Mouse (Mus musculus) lung, adult 18-20 months (tissue): ENCODE measurements around the gene Gm8011.
"Not testable (repeated sequence)": the region's sequence is repeated elsewhere in the genome, so short reads cannot be mapped to it uniquely, and the experiment has no call there.

Experiments
- DNase-seq, 2 experiments: peaks; one replicate each; pipeline ENCODE4 v3.0.0; 2022; ENCODE audit warnings: mixed read lengths in 2 of 2

Gm8011 gene

GRCm38 (mm10) chr14:42463581-42463980 is at the start of gene Gm8011:
TSS of gene Gm8011 (plus strand) at chr14:42463881.
- DNase-seq, result not testable (repeated sequence)

- not testable (repeated sequence) for DNase-seq
These were observed 24.1 kb upstream of the Gm8011 start, which contains the start of gene Gm8005 for GRCm38 (mm10) chr14:42439573-42439972. TSS of gene Gm8005 (minus strand) at chr14:42439673.

GRCm38 (mm10) chr14:42502249-42502648 is 38.6 kb downstream of the Gm8011 start, which contains the start of gene Gm8020:
TSS of gene Gm8020 (minus strand) at chr14:42502349.
- not testable (repeated sequence) for DNase-seq
